8 mouse cellular contexts compared by ENCODE assay signal in genomic region chr12:16836188-16836587, GRCm38 (mm10). TPM values are rescaled to one million over a fixed set of nuclear protein-coding genes. Genes with fewer than 3 reads are reported as not detected.
DNase-seq lines count a peak whose midpoint lies in the region; ATAC-seq and TF ChIP-seq lines count a peak whose summit lies in the region.

No protein-coding gene starts in this region.

- no peaks in the 10 kb centered on the region for H3K27me3 ChIP-seq in midbrain, postnatal 0 days (ENCODE audit: insufficient read depth, low read length)
- H3K27me3 ChIP-seq in midbrain, embryonic 16.5 days (ENCODE audit: control insufficient read depth, insufficient read depth, low read depth, low read length): no peaks in the 10 kb centered on the region
- H3K27me3 ChIP-seq in embryonic facial prominence, embryonic 15.5 days: no peaks in the 10 kb centered on the region
- H3K27me3 ChIP-seq in heart, embryonic 16.5 days (ENCODE audit: control insufficient read depth, insufficient read depth, low read length): no peaks in the 10 kb centered on the region
- H3K27me3 ChIP-seq in midbrain, embryonic 14.5 days (ENCODE audit: control insufficient read depth, insufficient read depth, low read length): no peaks in the 10 kb centered on the region
- no peaks in the 10 kb centered on the region for H3K27me3 ChIP-seq in hindbrain, embryonic 11.5 days (ENCODE audit: control insufficient read depth, insufficient read depth, low read length)

- no peak overlapping the region for H3K9ac ChIP-seq in midbrain, postnatal 0 days (replicated peaks; ENCODE audit: low read length, poor library complexity, severe bottlenecking)
- no peak overlapping the region for H3K9ac ChIP-seq in midbrain, embryonic 16.5 days (ENCODE audit: low read depth, low read length)
- H3K9ac ChIP-seq in embryonic facial prominence, embryonic 15.5 days: no peak overlapping the region
- H3K9ac ChIP-seq in heart, embryonic 16.5 days (ENCODE audit: low read length): peak overlapping the region; percentile 21
- no peak overlapping the region for H3K9ac ChIP-seq in midbrain, embryonic 14.5 days (replicated peaks; ENCODE audit: low read length)
- no peak overlapping the region for H3K9ac ChIP-seq in hindbrain, embryonic 11.5 days (ENCODE audit: low read depth, low read length)

- H3K27ac ChIP-seq in midbrain, postnatal 0 days (ENCODE audit: low read depth, low read length): no peak overlapping the region
- H3K27ac ChIP-seq in midbrain, embryonic 16.5 days (ENCODE audit: low read length): no peak overlapping the region
- H3K27ac ChIP-seq in embryonic facial prominence, embryonic 15.5 days (replicated peaks): no peak overlapping the region; the same call in 1 of the 2 replicates
- H3K27ac ChIP-seq in heart, embryonic 16.5 days (ENCODE audit: low read length): peak overlapping the region; percentile 82
- H3K27ac ChIP-seq in midbrain, embryonic 14.5 days (replicated peaks; ENCODE audit: low read depth, low read length): no peak overlapping the region
- no peak overlapping the region for H3K27ac ChIP-seq in hindbrain, embryonic 11.5 days (ENCODE audit: low read depth, low read length)

- H3K4me2 ChIP-seq in midbrain, postnatal 0 days (ENCODE audit: low read depth, low read length, poor library complexity, severe bottlenecking): no peak overlapping the region
- no peak overlapping the region for H3K4me2 ChIP-seq in midbrain, embryonic 16.5 days (ENCODE audit: low read length)
- peak overlapping the region; percentile 17 for H3K4me2 ChIP-seq in embryonic facial prominence, embryonic 15.5 days (replicated peaks)
- H3K4me2 ChIP-seq in heart, embryonic 16.5 days (ENCODE audit: low read depth, low read length): peak overlapping the region; percentile 38
- no peak overlapping the region for H3K4me2 ChIP-seq in midbrain, embryonic 14.5 days (ENCODE audit: low read length)
- no peak overlapping the region for H3K4me2 ChIP-seq in hindbrain, embryonic 11.5 days (replicated peaks; ENCODE audit: low read depth, low read length)

- H3K9me3 ChIP-seq in midbrain, postnatal 0 days (ENCODE audit: low read length): no peaks in the 10 kb centered on the region
- H3K9me3 ChIP-seq in midbrain, embryonic 16.5 days (replicated peaks; ENCODE audit: control insufficient read depth, low read length, poor library complexity, severe bottlenecking): peaks cover 4% of the 10 kb centered on the region; the same call in 1 of the 2 replicates
- no peaks in the 10 kb centered on the region for H3K9me3 ChIP-seq in embryonic facial prominence, embryonic 15.5 days (replicated peaks)
- peaks cover 4% of the 10 kb centered on the region for H3K9me3 ChIP-seq in heart, embryonic 16.5 days (replicated peaks; ENCODE audit: control insufficient read depth, low read length)
- peaks cover 5% of the 10 kb centered on the region; the same call in 1 of the 2 replicates for H3K9me3 ChIP-seq in midbrain, embryonic 14.5 days (ENCODE audit: control insufficient read depth, low read length)
- no peaks in the 10 kb centered on the region for H3K9me3 ChIP-seq in hindbrain, embryonic 11.5 days (ENCODE audit: control insufficient read depth, low read length)

- peak; percentile 54 for DNase-seq in midbrain, postnatal 0 days (ENCODE audit: low spot score)
- peak; percentile 48 to 82 for DNase-seq in layer of hippocampus, postnatal 14 days (ENCODE audit: low spot score in 2 of 2)
- peak; percentile 73 for DNase-seq in right cerebral cortex, postnatal 25 days
- no peak for DNase-seq in midbrain, embryonic 14.5 days
- DNase-seq in hindbrain, embryonic 11.5 days (ENCODE audit: low spot score): no peak

- ATAC-seq in midbrain, postnatal 0 days (ENCODE audit: low FRiP score): no peak
- ATAC-seq in midbrain, embryonic 16.5 days: no peak
- ATAC-seq in embryonic facial prominence, embryonic 15.5 days (ENCODE audit: insufficient number of reproducible peaks, low FRiP score, low TSS enrichment, low read depth): no peak; the same call in 1 of the 2 replicates
- ATAC-seq in heart, embryonic 16.5 days (replicated peaks; ENCODE audit: extremely low read depth, insufficient read depth, low FRiP score): peak; percentile 77
- ATAC-seq in midbrain, embryonic 14.5 days (ENCODE audit: low FRiP score, low TSS enrichment): no peak
- no peak for ATAC-seq in hindbrain, embryonic 11.5 days (ENCODE audit: low FRiP score)

- no peaks in the 10 kb centered on the region for H3K36me3 ChIP-seq in midbrain, postnatal 0 days (ENCODE audit: insufficient read depth, low read length)
- no peaks in the 10 kb centered on the region for H3K36me3 ChIP-seq in midbrain, embryonic 16.5 days (ENCODE audit: control insufficient read depth, insufficient read depth, low read length)
- H3K36me3 ChIP-seq in embryonic facial prominence, embryonic 15.5 days: no peaks in the 10 kb centered on the region
- H3K36me3 ChIP-seq in heart, embryonic 16.5 days (ENCODE audit: control insufficient read depth, insufficient read depth): no peaks in the 10 kb centered on the region
- H3K36me3 ChIP-seq in midbrain, embryonic 14.5 days (ENCODE audit: control insufficient read depth, insufficient read depth, low read length): no peaks in the 10 kb centered on the region
- no peaks in the 10 kb centered on the region for H3K36me3 ChIP-seq in hindbrain, embryonic 11.5 days (ENCODE audit: control insufficient read depth, insufficient read depth, low read length)

- WGBS in midbrain, postnatal 0 days: 75% methylated on average over 9 of the region's 9 CpGs
- 76% methylated on average over 9 of the region's 9 CpGs for WGBS in midbrain, embryonic 16.5 days
- 26% methylated on average over 9 of the region's 9 CpGs for WGBS in embryonic facial prominence, embryonic 15.5 days
- 20% methylated on average over 9 of the region's 9 CpGs for WGBS in heart, embryonic 16.5 days
- 85% methylated on average over 9 of the region's 9 CpGs for WGBS in midbrain, embryonic 14.5 days
- WGBS in hindbrain, embryonic 11.5 days: 67% methylated on average over 9 of the region's 9 CpGs

- TF ChIP-seq CTCF in midbrain, postnatal 0 days (IDR thresholded peaks at IDR 0.05): no peak

- H3K4me1 ChIP-seq in midbrain, postnatal 0 days (ENCODE audit: insufficient read depth, low read length): no peaks in the 10 kb centered on the region
- H3K4me1 ChIP-seq in midbrain, embryonic 16.5 days (ENCODE audit: control insufficient read depth, insufficient read depth, low read length): no peaks in the 10 kb centered on the region
- 0 out of 2 replicates have a peak, but pooled peaks cover 9% of the 10 kb centered on the region for H3K4me1 ChIP-seq in embryonic facial prominence, embryonic 15.5 days
- H3K4me1 ChIP-seq in heart, embryonic 16.5 days (ENCODE audit: control insufficient read depth, insufficient read depth, low read length): peaks cover 21% of the 10 kb centered on the region
- H3K4me1 ChIP-seq in midbrain, embryonic 14.5 days (ENCODE audit: control insufficient read depth, insufficient read depth, low read length): no peaks in the 10 kb centered on the region
- H3K4me1 ChIP-seq in hindbrain, embryonic 11.5 days (replicated peaks; ENCODE audit: control insufficient read depth, insufficient read depth, low read length): no peaks in the 10 kb centered on the region

- H3K4me3 ChIP-seq in midbrain, postnatal 0 days (ENCODE audit: low read depth, low read length): no peak overlapping the region
- no peak overlapping the region for H3K4me3 ChIP-seq in midbrain, embryonic 16.5 days (ENCODE audit: low read depth, low read length)
- no peak overlapping the region for H3K4me3 ChIP-seq in embryonic facial prominence, embryonic 15.5 days (replicated peaks)
- no peak overlapping the region; the same call in 1 of the 2 replicates for H3K4me3 ChIP-seq in heart, embryonic 16.5 days (ENCODE audit: low read length)
- no peak overlapping the region for H3K4me3 ChIP-seq in midbrain, embryonic 14.5 days (replicated peaks; ENCODE audit: low read depth, low read length)
- H3K4me3 ChIP-seq in hindbrain, embryonic 11.5 days (ENCODE audit: low read depth, low read length): no peak overlapping the region

RNA-seq across cellular contexts. Expression of gene E2f6, which starts 25.4 kb away (rescaled TPM):
- total RNA-seq in midbrain, postnatal 0 days (2014; rRNA removed): 15.8 and 23.1 TPM in 2 replicates
- polyA plus RNA-seq in midbrain, postnatal 0 days (2015; fragmentation: Nextera tagmentation; extraction: Ambion mirVana): 17.1 and 19.3 TPM in 2 replicates
- polyA plus RNA-seq in midbrain, embryonic 16.5 days (2015; fragmentation: Nextera tagmentation; extraction: Ambion mirVana): 23.7 and 26.8 TPM in 2 replicates
- 39.3 and 40.9 TPM in 2 replicates for polyA plus RNA-seq in embryonic facial prominence, embryonic 15.5 days (2015; fragmentation: Nextera tagmentation; extraction: Ambion mirVana)
- 43.5 and 45.5 TPM in 2 replicates for polyA plus RNA-seq in heart, embryonic 16.5 days (2015; fragmentation: Nextera tagmentation; extraction: Ambion mirVana)
- 10 to 100 TPM; 22.6 to 27.3 TPM for total RNA-seq in layer of hippocampus, postnatal 14 days (2021)
- 33.4 and 36.9 TPM in 2 replicates for polyA plus RNA-seq in midbrain, embryonic 14.5 days (2014; fragmentation: Nextera tagmentation; extraction: Ambion mirVana)
- 75.3 and 76.5 TPM in 2 replicates for polyA plus RNA-seq in hindbrain, embryonic 11.5 days (2014; fragmentation: Nextera tagmentation; extraction: Ambion mirVana)

RNA-seq across cellular contexts. Expression of gene Greb1, which starts 35.5 kb away (rescaled TPM):
- total RNA-seq in midbrain, postnatal 0 days (2014; rRNA removed): 1.3 and 3.7 TPM in 2 replicates
- polyA plus RNA-seq in midbrain, postnatal 0 days (2015; fragmentation: Nextera tagmentation; extraction: Ambion mirVana): 0.39 and 0.43 TPM in 2 replicates
- polyA plus RNA-seq in midbrain, embryonic 16.5 days (2015; fragmentation: Nextera tagmentation; extraction: Ambion mirVana): 0.98 and 2.4 TPM in 2 replicates
- polyA plus RNA-seq in embryonic facial prominence, embryonic 15.5 days (2015; fragmentation: Nextera tagmentation; extraction: Ambion mirVana): 1.5 and 1.7 TPM in 2 replicates
- 0.38 and 0.82 TPM in 2 replicates for polyA plus RNA-seq in heart, embryonic 16.5 days (2015; fragmentation: Nextera tagmentation; extraction: Ambion mirVana)
- 1 to 10 TPM in 1 of 2 experiments, under 1 TPM in 1; 0.62 to 1.1 TPM for total RNA-seq in layer of hippocampus, postnatal 14 days (2021)
- polyA plus RNA-seq in midbrain, embryonic 14.5 days (2014; fragmentation: Nextera tagmentation; extraction: Ambion mirVana): 1.6 and 2.5 TPM in 2 replicates
- polyA plus RNA-seq in hindbrain, embryonic 11.5 days (2014; fragmentation: Nextera tagmentation; extraction: Ambion mirVana): 8.8 and 11.2 TPM in 2 replicates

RNA-seq across cellular contexts. Expression of gene Rock2, which starts 58.5 kb away (rescaled TPM):
- total RNA-seq in midbrain, postnatal 0 days (2014; rRNA removed): 27.3 and 40.5 TPM in 2 replicates
- polyA plus RNA-seq in midbrain, postnatal 0 days (2015; fragmentation: Nextera tagmentation; extraction: Ambion mirVana): 9.0 and 12.7 TPM in 2 replicates
- polyA plus RNA-seq in midbrain, embryonic 16.5 days (2015; fragmentation: Nextera tagmentation; extraction: Ambion mirVana): 12.5 and 14.5 TPM in 2 replicates
- polyA plus RNA-seq in embryonic facial prominence, embryonic 15.5 days (2015; fragmentation: Nextera tagmentation; extraction: Ambion mirVana): 17.7 and 17.9 TPM in 2 replicates
- polyA plus RNA-seq in heart, embryonic 16.5 days (2015; fragmentation: Nextera tagmentation; extraction: Ambion mirVana): 16.8 and 20.4 TPM in 2 replicates
- total RNA-seq in layer of hippocampus, postnatal 14 days (2021): 100 to 1,000 TPM in 1 of 2 experiments, 10 to 100 TPM in 1; 99.1 to 100 TPM
- 17.2 and 17.8 TPM in 2 replicates for polyA plus RNA-seq in midbrain, embryonic 14.5 days (2014; fragmentation: Nextera tagmentation; extraction: Ambion mirVana)
- polyA plus RNA-seq in hindbrain, embryonic 11.5 days (2014; fragmentation: Nextera tagmentation; extraction: Ambion mirVana): 15.4 and 17.9 TPM in 2 replicates

Comparison
In these comparisons a context has a peak if more than half of its experiments do, and no peak if none do; other contexts are left out.
1. DNase-seq: peak in midbrain, postnatal 0 days (single experiment), layer of hippocampus, postnatal 14 days (2 of 2) and right cerebral cortex, postnatal 25 days (single experiment); none in midbrain, embryonic 14.5 days (single experiment) and hindbrain, embryonic 11.5 days (single experiment).
2. H3K4me2 ChIP-seq: peak in embryonic facial prominence, embryonic 15.5 days (single experiment) and heart, embryonic 16.5 days (single experiment); none in midbrain, postnatal 0 days (single experiment), midbrain, embryonic 16.5 days (single experiment), midbrain, embryonic 14.5 days (single experiment) and hindbrain, embryonic 11.5 days (single experiment).